24 mouse cellular contexts compared by ENCODE assay signal in genomic region chr4:104178067-104178466, GRCm38 (mm10).
"Had no signal": no experiment of that assay in that cellular context is flagged by ENCODE, and none has a peak within 500 bp of the region (broad histone marks: within the 10 kb centered on the region; RNA-seq: fewer than 3 reads in every experiment).

No protein-coding gene starts in this region.

- H3K4me2 ChIP-seq: heart, embryonic 12.5 days; hindbrain, embryonic 13.5 days; hindbrain, embryonic 15.5 days; kidney, embryonic 15.5 days; limb, embryonic 13.5 days; limb, embryonic 15.5 days; liver, embryonic 12.5 days had no signal

- H3K36me3 ChIP-seq: heart, embryonic 10.5 days; heart, embryonic 12.5 days; hindbrain, embryonic 13.5 days; hindbrain, embryonic 15.5 days; kidney, embryonic 15.5 days; limb, embryonic 13.5 days; limb, embryonic 15.5 days; liver, embryonic 12.5 days had no signal

- H3K27ac ChIP-seq: heart, embryonic 10.5 days; hindbrain, embryonic 13.5 days; hindbrain, embryonic 15.5 days; hindbrain, postnatal 0 days; kidney, embryonic 15.5 days; kidney, postnatal 0 days; limb, embryonic 13.5 days; limb, embryonic 15.5 days; liver, embryonic 12.5 days; liver, embryonic 14.5 days had no signal

- H3K4me3 ChIP-seq: heart, embryonic 10.5 days; heart, embryonic 12.5 days; hindbrain, embryonic 13.5 days; hindbrain, embryonic 15.5 days; kidney, embryonic 15.5 days; limb, embryonic 13.5 days; limb, embryonic 15.5 days; liver, embryonic 12.5 days had no signal

- DNase-seq: gastrocnemius, postnatal 14 days; gastrocnemius, postnatal 36 days; heart, adult 18-20 months; heart, postnatal 14 days; heart, postnatal 36 days; kidney, adult 11 months; kidney, adult 2 months; kidney, adult 9 months; kidney, postnatal 14 days; kidney, postnatal 36 days; layer of hippocampus, adult 9-11 months; layer of hippocampus, postnatal 36 days had no signal

- H3K4me1 ChIP-seq: hindbrain, embryonic 13.5 days; hindbrain, embryonic 15.5 days; kidney, embryonic 15.5 days; limb, embryonic 13.5 days; limb, embryonic 15.5 days; liver, embryonic 12.5 days had no signal

- H3K9ac ChIP-seq: heart, embryonic 12.5 days; hindbrain, embryonic 13.5 days; hindbrain, embryonic 15.5 days; kidney, embryonic 15.5 days; limb, embryonic 13.5 days; limb, embryonic 15.5 days; liver, embryonic 12.5 days; liver, embryonic 14.5 days had no signal

- ATAC-seq: hindbrain, postnatal 0 days; intestine, embryonic 16.5 days; liver, embryonic 12.5 days had no signal

- H3K27me3 ChIP-seq: hindbrain, embryonic 13.5 days; hindbrain, embryonic 15.5 days; kidney, embryonic 15.5 days; limb, embryonic 13.5 days; limb, embryonic 15.5 days; liver, embryonic 12.5 days had no signal

- H3K9me3 ChIP-seq: heart, embryonic 10.5 days; heart, embryonic 12.5 days; hindbrain, embryonic 13.5 days; hindbrain, embryonic 15.5 days; kidney, embryonic 15.5 days; limb, embryonic 13.5 days; limb, embryonic 15.5 days; liver, embryonic 12.5 days had no signal
